Mouse (Mus musculus) subcutaneous adipose tissue, adult 2 months (tissue): Measurements from ENCODE around the gene Plin3. TPM values are rescaled to one million over a fixed set of nuclear protein-coding genes. Genes with fewer than 3 reads are reported as not detected.

Experiments used
- polyA plus RNA-seq: library from polyadenylated mRNA; depleted of rRNA; stranded (reverse); fragments of >200 nt; gene quantifications from 2 replicates; pipeline ENCODE4 v1.2.3, GENCODE M21; 2012; ENCODE audit warnings: low replicate concordance; rRNA removed

The Plin3 gene
- 44.9 and 45.4 TPM in 2 replicates for polyA plus RNA-seq

DNA sequence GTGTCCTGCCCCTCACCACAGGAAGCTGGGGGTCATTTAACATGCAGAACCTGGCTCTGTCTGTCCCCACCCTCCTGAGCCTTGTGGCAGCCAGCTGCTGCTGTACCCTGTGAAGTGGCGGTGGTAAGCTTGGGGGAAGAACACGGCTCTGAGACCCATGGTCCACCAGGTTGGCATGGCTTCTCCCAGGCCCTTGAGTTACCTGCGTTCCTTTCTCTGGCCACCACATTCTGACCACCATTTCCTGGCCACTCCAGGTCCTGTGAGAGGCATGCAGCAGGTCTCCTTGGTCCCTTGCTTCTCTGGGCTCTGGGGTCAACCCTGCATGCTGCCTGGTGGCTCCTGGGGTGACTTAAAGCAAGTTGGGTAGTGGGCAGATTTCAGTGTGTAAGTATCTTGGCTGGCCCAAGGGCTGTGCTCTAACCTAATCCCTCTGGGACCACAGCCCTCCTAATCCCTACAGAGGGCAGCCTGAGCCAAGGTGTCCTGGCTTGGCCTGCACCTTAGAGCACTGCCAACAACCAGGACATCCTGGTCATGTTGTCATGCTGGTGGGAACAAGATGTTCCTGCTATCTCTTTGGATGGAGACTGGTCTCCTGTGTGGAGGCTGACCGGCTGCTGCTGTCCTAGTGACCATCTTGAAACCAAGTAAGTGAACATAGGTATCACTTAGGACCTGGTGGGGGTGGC lies at the start of gene Plin3:
Gene Plin3 (minus strand): TSS at position 343 of the 692 bp plus-strand sequence.

DNA sequence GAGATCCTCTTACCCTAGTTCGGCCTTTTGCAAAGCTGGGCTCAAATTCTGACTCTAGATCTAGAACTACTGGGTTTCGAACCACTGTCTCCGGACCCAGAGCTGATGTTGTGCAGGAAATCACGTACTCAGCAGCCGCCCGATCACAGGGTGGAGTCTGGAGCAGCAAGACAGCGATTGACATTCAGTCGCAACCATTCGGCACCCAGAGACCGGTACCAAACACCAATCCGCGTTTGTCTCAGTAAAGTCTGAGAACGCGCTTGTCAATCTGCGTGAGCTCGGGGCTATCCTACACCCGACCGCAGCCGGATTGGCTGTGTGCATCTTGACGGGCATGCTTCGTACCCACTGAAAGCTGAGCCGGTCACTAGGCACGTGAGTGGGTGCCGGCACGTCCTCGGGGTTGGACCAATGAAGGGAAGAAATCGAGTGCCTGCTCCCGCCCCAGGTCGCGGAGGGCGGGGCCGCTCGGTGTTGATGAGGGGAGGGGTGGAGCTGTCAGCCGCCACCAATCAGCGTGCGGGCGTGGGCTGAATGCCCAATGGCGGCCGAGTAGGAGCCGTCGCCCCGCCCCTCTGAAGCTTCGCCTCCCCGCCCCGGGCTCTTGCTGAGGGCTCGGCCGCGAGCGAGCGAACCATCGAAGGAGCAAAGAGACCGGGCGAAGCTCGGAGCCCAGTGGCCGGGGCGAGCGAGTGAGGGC lies 32.9 kb upstream of the Plin3 start, which contains the start of gene Kdm4b:
Gene Kdm4b (plus strand): TSS at position 613 of the 703 bp plus-strand sequence.

DNA sequence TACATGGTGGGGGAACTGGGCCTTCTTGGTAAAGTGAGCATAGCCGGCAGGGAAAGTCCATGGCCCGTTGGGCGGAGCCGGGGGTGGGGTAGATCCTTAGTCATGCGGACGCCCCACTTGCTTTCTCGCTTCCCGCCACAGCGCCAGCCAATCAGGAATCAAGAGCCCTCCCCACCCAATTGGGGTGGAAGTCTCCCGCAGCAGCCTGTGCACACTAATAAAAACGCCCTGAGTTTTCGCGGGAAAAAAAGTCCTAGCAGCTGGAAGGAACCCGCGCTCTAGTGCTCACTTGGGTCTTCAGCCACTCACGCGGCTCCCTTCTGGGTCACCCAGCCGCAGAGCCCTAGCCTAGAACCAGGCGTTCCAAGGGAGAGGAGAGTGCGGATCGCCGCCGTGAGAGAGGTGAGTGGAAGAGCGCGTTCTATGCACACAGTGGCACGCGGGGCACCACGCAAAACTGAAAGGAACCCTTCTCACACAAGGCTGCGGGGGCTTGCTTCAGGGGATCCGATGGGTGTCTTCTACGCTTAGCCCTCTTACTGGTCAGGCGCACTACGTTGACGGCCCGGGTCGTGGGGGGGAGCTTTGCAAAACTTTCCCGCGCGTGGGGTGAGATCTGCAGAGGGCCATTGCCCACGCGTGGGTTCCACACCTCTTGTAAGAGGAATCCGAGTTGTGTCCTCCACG lies 10.6 kb upstream of the Plin3 start, which contains the start of gene Uhrf1:
Gene Uhrf1 (plus strand): TSS at position 162 of the 687 bp plus-strand sequence.

DNA sequence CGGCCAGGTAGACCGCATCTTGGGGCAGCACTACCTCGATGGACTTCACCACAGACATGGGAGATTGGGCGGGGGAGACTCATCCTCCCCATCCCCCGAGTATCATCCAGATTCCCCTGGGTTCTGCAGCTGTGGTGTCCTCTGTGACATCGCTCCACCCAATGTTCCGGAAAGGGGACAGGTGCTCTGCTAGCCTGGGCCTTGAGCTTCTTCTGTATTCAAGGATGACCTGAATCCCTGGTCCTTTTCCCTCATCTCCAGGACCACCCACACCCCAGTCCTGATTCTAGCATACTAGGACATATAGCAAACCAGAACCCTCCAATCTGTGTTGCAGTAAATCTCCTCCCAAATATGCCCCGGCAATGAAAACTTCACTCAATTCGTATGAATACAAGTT lies 7.5 kb upstream of the Plin3 start, which contains the start of gene Arrdc5:
Gene Arrdc5 (minus strand): TSS at position 101 of the 400 bp plus-strand sequence.

DNA sequence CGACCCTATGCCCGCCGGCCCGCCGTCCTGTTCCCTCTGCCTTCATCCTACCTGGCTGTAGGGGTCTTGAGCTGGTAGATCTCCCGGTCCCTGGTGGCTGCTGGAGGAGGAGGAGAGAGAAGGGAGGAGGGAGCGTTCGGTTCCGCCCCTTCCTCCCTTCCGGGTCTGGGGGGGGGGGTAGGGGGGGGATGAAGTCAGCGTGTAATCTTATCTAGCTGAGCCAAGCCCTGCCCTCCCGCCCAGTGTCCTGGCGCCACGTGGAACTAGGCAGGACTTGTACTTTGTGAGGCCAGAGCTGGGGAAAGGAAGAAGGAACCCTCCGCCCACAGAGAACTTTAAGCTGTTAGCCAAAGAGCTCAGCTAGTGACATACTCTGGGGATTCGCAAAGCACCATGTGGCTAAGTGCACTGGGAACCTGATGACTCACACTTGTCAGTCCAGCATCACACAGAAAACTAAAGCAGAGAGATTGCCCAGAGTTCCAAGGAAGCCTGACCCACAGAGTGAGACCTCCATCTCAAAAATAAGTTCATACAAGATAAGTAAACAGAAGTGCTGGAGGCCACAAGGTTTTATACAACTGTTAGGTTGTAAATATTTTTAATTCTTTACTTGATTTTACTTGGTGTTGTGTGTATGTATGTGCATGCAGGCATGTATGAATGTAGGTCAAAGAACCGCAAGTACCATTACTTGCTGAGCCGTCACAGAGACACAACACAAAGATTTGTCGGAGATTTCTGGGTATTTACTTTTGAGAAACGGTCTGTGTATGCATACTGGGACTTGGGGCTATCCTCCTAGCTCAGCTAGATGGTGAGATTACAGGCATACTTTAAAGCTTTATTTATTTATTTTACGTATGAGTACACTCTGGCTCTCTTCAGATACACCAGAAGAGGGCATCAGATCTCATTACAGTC lies 15.8 kb downstream of the Plin3 start, which contains the start of gene Ticam1:
Gene Ticam1 (minus strand): TSS at position 144 of the 924 bp plus-strand sequence.

DNA sequence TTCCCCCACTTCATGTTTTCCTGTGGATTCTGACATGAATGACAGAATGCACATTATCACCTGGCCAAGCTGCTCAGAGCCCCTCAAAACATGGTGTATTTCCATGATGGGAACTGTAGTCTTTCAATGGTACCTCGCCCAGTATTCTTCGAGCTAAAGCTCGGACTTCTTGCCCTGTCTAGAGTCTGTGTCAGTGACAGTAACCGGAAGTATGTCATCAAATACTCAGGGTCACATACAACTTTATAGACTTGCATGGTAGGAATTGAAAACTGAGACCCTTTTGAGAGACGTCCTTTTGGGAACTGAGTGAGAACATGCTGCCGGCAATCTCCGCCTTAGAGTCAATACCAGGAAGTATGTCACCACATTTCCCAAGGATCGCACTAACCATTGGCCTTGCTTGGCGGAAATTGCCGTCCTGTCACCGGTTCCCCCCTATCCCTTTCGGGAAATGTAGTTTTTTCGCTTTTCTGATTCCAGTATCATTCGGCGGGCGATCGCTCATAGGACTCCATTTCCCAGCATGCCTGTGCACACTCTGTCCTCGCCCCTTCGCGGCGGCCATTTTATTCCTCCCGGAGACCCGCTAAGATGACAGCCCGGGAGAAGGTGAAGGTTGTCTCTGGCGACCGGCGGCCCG lies 36.3 kb downstream of the Plin3 start, which contains the start of gene Fem1a:
Gene Fem1a (plus strand): TSS at position 572 of the 643 bp plus-strand sequence.

Other genes with a start within 250 kb of the Plin3 start
- 92.5 and 99.3 TPM in 2 replicates for gene Ubxn6, start 217.8 kb downstream of the Plin3 start, polyA plus RNA-seq
- 20.9 and 56.5 TPM in 2 replicates for gene Hdgfl2, start 213.2 kb downstream of the Plin3 start, polyA plus RNA-seq
- gene Plin4, start 183.1 kb downstream of the Plin3 start, polyA plus RNA-seq, result 452 and 1,682 TPM in 2 replicates
- gene Plin5, start 175.3 kb downstream of the Plin3 start, polyA plus RNA-seq, result 12.6 and 29.9 TPM in 2 replicates
- gene Lrg1, start 170.9 kb downstream of the Plin3 start, polyA plus RNA-seq, result 111 and 539 TPM in 2 replicates
- gene Sema6b, start 152.5 kb downstream of the Plin3 start, polyA plus RNA-seq, result 14.4 and 24.4 TPM in 2 replicates
- 8.3 and 9.0 TPM in 2 replicates for gene Tnfaip8l1, start 130.4 kb downstream of the Plin3 start, polyA plus RNA-seq
- gene Mydgf, start 109.0 kb downstream of the Plin3 start, polyA plus RNA-seq, result 64.9 and 80.9 TPM in 2 replicates
- gene Dpp9, start 74.0 kb downstream of the Plin3 start, polyA plus RNA-seq, result 42.0 and 57.6 TPM in 2 replicates
- gene Fem1a, start 36.1 kb downstream of the Plin3 start, polyA plus RNA-seq, result 24.1 and 30.7 TPM in 2 replicates
- 16.9 and 26.3 TPM in 2 replicates for gene Ticam1, start 16.1 kb downstream of the Plin3 start, polyA plus RNA-seq
- gene Arrdc5, start 7.4 kb upstream of the Plin3 start, polyA plus RNA-seq, result not detected in 2 replicates
- gene Uhrf1, start 10.4 kb upstream of the Plin3 start, polyA plus RNA-seq, result 2.5 and 24.0 TPM in 2 replicates
- gene Kdm4b, start 33.2 kb upstream of the Plin3 start, polyA plus RNA-seq, result 32.1 and 45.8 TPM in 2 replicates
- 129 and 403 TPM in 2 replicates for gene Ptprs, start 183.6 kb upstream of the Plin3 start, polyA plus RNA-seq
- gene Znrf4, start 219.6 kb upstream of the Plin3 start, polyA plus RNA-seq, result not detected in 2 replicates